21 mouse cellular contexts compared by ENCODE assay signal in genomic region chr5:33480582-33481317, GRCm38 (mm10). TPM values are rescaled to one million over a fixed set of nuclear protein-coding genes. Genes with fewer than 3 reads are reported as not detected.
A peak's percentile ranks its signal among the peaks of the same experiment; 100 is the strongest.
DNase-seq lines count a peak whose midpoint lies in the region; ATAC-seq lines count a peak whose summit lies in the region.
"Had no signal": no experiment of that assay in that cellular context is flagged by ENCODE, and none has a peak within 500 bp of the region (broad histone marks: within the 10 kb centered on the region; RNA-seq: fewer than 3 reads in every experiment).

No protein-coding gene starts in this region.

- no peak overlapping the region for H3K4me2 ChIP-seq in midbrain, embryonic 11.5 days
- no peak overlapping the region for H3K4me2 ChIP-seq in intestine, embryonic 14.5 days (ENCODE audit: low read length)
- H3K4me2 ChIP-seq in neural tube, embryonic 13.5 days, result peak overlapping the region; percentile 32
- H3K4me2 ChIP-seq in heart, embryonic 11.5 days, result no peak overlapping the region
- H3K4me2 ChIP-seq: limb, embryonic 13.5 days had no signal

- 72% methylated on average over 26 of the region's 26 CpGs for WGBS in midbrain, embryonic 10.5 days
- 69% methylated on average over 26 of the region's 26 CpGs for WGBS in midbrain, embryonic 11.5 days
- 47% methylated on average over 26 of the region's 26 CpGs for WGBS in intestine, embryonic 14.5 days
- 18% methylated on average over 26 of the region's 26 CpGs for WGBS in neural tube, embryonic 13.5 days
- 65% methylated on average over 26 of the region's 26 CpGs for WGBS in heart, embryonic 11.5 days (ENCODE audit: insufficient replicate concordance)

- no peak for DNase-seq in midbrain, embryonic 10.5 days (ENCODE audit: low spot score)
- no peak for DNase-seq in midbrain, embryonic 11.5 days (ENCODE audit: low spot score, missing footprints)
- DNase-seq in intestine, embryonic 14.5 days (ENCODE audit: low spot score), result no peak
- DNase-seq in gastrocnemius, postnatal 36 days, result no peak
- DNase-seq in layer of hippocampus, adult 18-20 months (ENCODE audit: low spot score in 2 of 2), result no peak
- DNase-seq: cerebellum, adult 11 months; heart, postnatal 36 days; kidney, postnatal 10 days; lung, postnatal 4 days; thymus, postnatal 4 days had no signal

- H3K36me3 ChIP-seq in midbrain, embryonic 10.5 days, result no peaks in the 10 kb centered on the region
- H3K36me3 ChIP-seq in midbrain, embryonic 11.5 days (ENCODE audit: control insufficient read depth, insufficient read depth, low read length), result no peaks in the 10 kb centered on the region
- no peaks in the 10 kb centered on the region for H3K36me3 ChIP-seq in intestine, embryonic 14.5 days (ENCODE audit: control insufficient read depth, insufficient read depth, low read length)
- no peaks in the 10 kb centered on the region for H3K36me3 ChIP-seq in neural tube, embryonic 13.5 days
- H3K36me3 ChIP-seq in heart, embryonic 11.5 days (ENCODE audit: control insufficient read depth, insufficient read depth, low read length), result no peaks in the 10 kb centered on the region
- H3K36me3 ChIP-seq: heart, embryonic 10.5 days; limb, embryonic 13.5 days had no signal

- peaks cover 24% of the 10 kb centered on the region for H3K4me1 ChIP-seq in midbrain, embryonic 10.5 days
- H3K4me1 ChIP-seq in midbrain, embryonic 11.5 days (ENCODE audit: control insufficient read depth, insufficient read depth, low read length), result no peaks in the 10 kb centered on the region
- H3K4me1 ChIP-seq in intestine, embryonic 14.5 days (replicated peaks; ENCODE audit: control insufficient read depth, insufficient read depth, low read length), result no peaks in the 10 kb centered on the region
- H3K4me1 ChIP-seq in neural tube, embryonic 13.5 days (replicated peaks), result peaks cover 19% of the 10 kb centered on the region
- peaks cover 4% of the 10 kb centered on the region; the same call in 1 of the 2 replicates for H3K4me1 ChIP-seq in heart, embryonic 11.5 days (ENCODE audit: control insufficient read depth, insufficient read depth, low read length)
- H3K4me1 ChIP-seq: limb, embryonic 13.5 days had no signal

- H3K27me3 ChIP-seq in midbrain, embryonic 10.5 days (ENCODE audit: low read depth, poor library complexity, severe bottlenecking), result no peaks in the 10 kb centered on the region
- no peaks in the 10 kb centered on the region for H3K27me3 ChIP-seq in midbrain, embryonic 11.5 days (ENCODE audit: control insufficient read depth, insufficient read depth, low read length)
- no peaks in the 10 kb centered on the region; the same call in 1 of the 2 replicates for H3K27me3 ChIP-seq in intestine, embryonic 14.5 days (replicated peaks; ENCODE audit: control insufficient read depth, insufficient read depth, low read length)
- H3K27me3 ChIP-seq in neural tube, embryonic 13.5 days, result peaks cover 75% of the 10 kb centered on the region
- H3K27me3 ChIP-seq in heart, embryonic 11.5 days (ENCODE audit: control insufficient read depth, insufficient read depth, low read length), result peaks cover 26% of the 10 kb centered on the region

- H3K9ac ChIP-seq in midbrain, embryonic 11.5 days (ENCODE audit: low read length), result no peak overlapping the region
- H3K9ac ChIP-seq in intestine, embryonic 14.5 days (ENCODE audit: low read length), result no peak overlapping the region
- H3K9ac ChIP-seq in neural tube, embryonic 13.5 days, result no peak overlapping the region
- no peak overlapping the region for H3K9ac ChIP-seq in heart, embryonic 11.5 days (ENCODE audit: low read depth, low read length)
- H3K9ac ChIP-seq: limb, embryonic 13.5 days had no signal

- no peak for ATAC-seq in midbrain, embryonic 11.5 days (ENCODE audit: low FRiP score)
- ATAC-seq in granulocyte monocyte progenitor cell, adult 5-6 weeks (replicated peaks; ENCODE audit: poor library complexity, severe bottlenecking), result peak; percentile 65
- peak; percentile 79 for ATAC-seq in intestine, embryonic 14.5 days (replicated peaks; ENCODE audit: low FRiP score, low TSS enrichment, low read depth)
- peak; percentile 81 for ATAC-seq in neural tube, embryonic 13.5 days (ENCODE audit: low read depth)
- ATAC-seq in heart, embryonic 11.5 days (replicated peaks; ENCODE audit: insufficient number of reproducible peaks, low FRiP score, low TSS enrichment), result no peak

- no peak overlapping the region for H3K4me3 ChIP-seq in midbrain, embryonic 10.5 days
- no peak overlapping the region for H3K4me3 ChIP-seq in midbrain, embryonic 11.5 days (ENCODE audit: low read depth, low read length)
- no peak overlapping the region for H3K4me3 ChIP-seq in intestine, embryonic 14.5 days (ENCODE audit: low read depth, low read length)
- H3K4me3 ChIP-seq in neural tube, embryonic 13.5 days, result no peak overlapping the region
- no peak overlapping the region for H3K4me3 ChIP-seq in heart, embryonic 11.5 days (ENCODE audit: low read depth, low read length)
- H3K4me3 ChIP-seq: erythroblast, embryonic 14.5 days; heart, embryonic 10.5 days; limb, embryonic 13.5 days; myocyte had no signal

- H3K9me3 ChIP-seq in midbrain, embryonic 10.5 days (replicated peaks), result no peaks in the 10 kb centered on the region
- H3K9me3 ChIP-seq in midbrain, embryonic 11.5 days (ENCODE audit: control insufficient read depth, low read length), result no peaks in the 10 kb centered on the region
- 0 out of 2 replicates have a peak, but pooled peaks cover 4% of the 10 kb centered on the region for H3K9me3 ChIP-seq in intestine, embryonic 14.5 days (ENCODE audit: control insufficient read depth, low read length)
- 0 out of 2 replicates have a peak, but pooled peaks cover 5% of the 10 kb centered on the region for H3K9me3 ChIP-seq in neural tube, embryonic 13.5 days
- no peaks in the 10 kb centered on the region for H3K9me3 ChIP-seq in heart, embryonic 11.5 days (replicated peaks; ENCODE audit: control insufficient read depth, low read length)
- H3K9me3 ChIP-seq: heart, embryonic 10.5 days; limb, embryonic 13.5 days had no signal

- peak overlapping the region; percentile 38; the same call in 1 of the 2 replicates for H3K27ac ChIP-seq in midbrain, embryonic 10.5 days (replicated peaks)
- no peak overlapping the region for H3K27ac ChIP-seq in midbrain, embryonic 11.5 days (ENCODE audit: low read depth, low read length)
- H3K27ac ChIP-seq in intestine, embryonic 14.5 days (ENCODE audit: low read depth), result no peak overlapping the region
- peak overlapping the region; percentile 63 for H3K27ac ChIP-seq in neural tube, embryonic 13.5 days (replicated peaks)
- no peak overlapping the region for H3K27ac ChIP-seq in heart, embryonic 11.5 days (ENCODE audit: low read depth, low read length)
- H3K27ac ChIP-seq: heart, embryonic 10.5 days; limb, embryonic 13.5 days had no signal

- intact Hi-C loops in gastrocnemius, postnatal 36 days (cut with DNase I), result no loop called here

RNA-seq across cellular contexts. Expression of gene Nkx1-1, which starts 47.0 kb away (rescaled TPM):
- 0.11 TPM in 1 of 2 replicates, not detected in the other for polyA plus RNA-seq in midbrain, embryonic 10.5 days (2016; fragmentation: Nextera tagmentation; extraction: Ambion mirVana)
- polyA plus RNA-seq in midbrain, embryonic 11.5 days (2014; fragmentation: Nextera tagmentation; extraction: Ambion mirVana), result 0.40 and 0.48 TPM in 2 replicates
- total RNA-seq in granulocyte monocyte progenitor cell, adult 5-6 weeks (2014; fragmentation: Nextera tagmentation), result 0.60 TPM in 1 of 2 replicates, not detected in the other
- total RNA-seq in granulocyte monocyte progenitor cell, adult 5-6 weeks (2017), result not detected in 2 replicates
- not detected in 2 replicates for polyA plus RNA-seq in intestine, embryonic 14.5 days (2014; fragmentation: Nextera tagmentation; extraction: Ambion mirVana)
- 0.38 and 0.50 TPM in 2 replicates for polyA plus RNA-seq in neural tube, embryonic 13.5 days (2015; fragmentation: Nextera tagmentation; extraction: Ambion mirVana)
- not detected for total RNA-seq in gastrocnemius, postnatal 36 days (2021)
- not detected for total RNA-seq in layer of hippocampus, adult 18-20 months (2021)
- not detected in 2 replicates for polyA plus RNA-seq in heart, embryonic 11.5 days (2014; fragmentation: Nextera tagmentation; extraction: Ambion mirVana)
- total RNA-seq: gastrocnemius, adult 8-10 months; heart, postnatal 36 days; layer of hippocampus, postnatal 14 days had no signal
- polyA plus RNA-seq: erythroblast, embryonic 14.5 days; heart, embryonic 10.5 days; limb, embryonic 13.5 days; liver, embryonic 16.5 days; myocyte; stomach, embryonic 14.5 days had no signal

Comparison
In these comparisons a context has a peak if more than half of its experiments do, and no peak if none do; other contexts are left out.
1. H3K27ac ChIP-seq: peak in midbrain, embryonic 10.5 days (single experiment) and neural tube, embryonic 13.5 days (single experiment); none in midbrain, embryonic 11.5 days (single experiment), intestine, embryonic 14.5 days (single experiment) and heart, embryonic 11.5 days (single experiment).
2. ATAC-seq: peak in granulocyte monocyte progenitor cell, adult 5-6 weeks (single experiment), intestine, embryonic 14.5 days (single experiment) and neural tube, embryonic 13.5 days (single experiment); none in midbrain, embryonic 11.5 days (single experiment) and heart, embryonic 11.5 days (single experiment).